Mouse (Mus musculus) thymus, postnatal 0 days (tissue): ENCODE data around the gene Perm1. TPM values are rescaled to one million over a fixed set of nuclear protein-coding genes. Genes with fewer than 3 reads are reported as not detected.
A peak's percentile ranks its signal among the peaks of the same experiment; 100 is the strongest.

ENCODE experiments used
- DNase-seq: peaks from one replicate; pipeline ENCODE4 v3.0.0-alpha.2; 2015; ENCODE audit warnings: low spot score
- polyA plus RNA-seq: library from polyadenylated mRNA; unstranded; fragments of >200 nt; fragmentation: Nextera tagmentation; extraction: Ambion mirVana; gene quantifications from 2 replicates; pipeline ENCODE4 v1.2.1, GENCODE M21; 2015

Gene Perm1
- polyA plus RNA-seq, 1 experiment from 2014 or later, result 0.96 TPM

DNA sequence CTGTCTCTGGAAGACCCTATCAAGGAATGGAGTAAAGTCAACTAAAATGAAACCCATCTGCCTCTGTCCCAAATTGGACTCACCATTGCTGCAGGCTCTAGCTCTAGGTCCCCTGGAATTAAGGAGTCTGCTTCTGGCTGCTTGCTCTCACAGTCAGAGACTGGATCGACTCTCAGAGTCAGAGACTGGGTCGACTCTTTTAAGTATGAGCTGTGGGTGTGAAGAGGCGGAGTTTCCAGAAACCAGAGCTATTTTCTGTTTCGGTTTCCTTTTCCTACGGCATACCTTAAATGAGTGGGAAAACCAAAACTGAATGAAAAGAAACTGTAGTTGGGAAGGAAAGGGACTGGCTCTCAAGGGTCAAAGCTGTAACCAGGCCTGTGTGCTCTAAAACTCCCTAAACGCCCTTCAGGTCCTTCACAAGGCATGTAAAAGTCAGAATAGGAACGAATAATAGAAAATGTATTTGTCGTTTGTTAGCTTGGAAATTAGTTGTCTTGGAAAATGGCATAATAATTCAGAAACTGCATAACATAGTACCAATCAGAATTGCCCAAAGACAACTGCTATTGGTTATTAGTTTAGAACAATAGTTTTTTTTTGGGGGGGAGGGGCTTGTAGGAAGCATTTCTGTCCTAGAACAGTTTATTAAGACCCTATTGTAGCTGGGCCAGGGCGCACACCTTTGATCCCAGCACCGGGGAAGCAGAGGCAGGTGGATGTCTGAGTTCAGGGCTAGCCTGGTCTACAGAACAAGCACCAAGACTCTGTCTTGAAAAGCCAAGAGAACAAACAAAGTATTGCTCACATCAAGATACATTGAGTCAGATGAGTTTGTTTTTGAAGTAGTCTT, 14.8 kb upstream of the Perm1 start, which contains the start of gene Isg15:
Gene Isg15, minus strand, starts transcription at position 196 of the 853 bp plus-strand sequence.
- DNase-seq, result peak; percentile 66

DNA sequence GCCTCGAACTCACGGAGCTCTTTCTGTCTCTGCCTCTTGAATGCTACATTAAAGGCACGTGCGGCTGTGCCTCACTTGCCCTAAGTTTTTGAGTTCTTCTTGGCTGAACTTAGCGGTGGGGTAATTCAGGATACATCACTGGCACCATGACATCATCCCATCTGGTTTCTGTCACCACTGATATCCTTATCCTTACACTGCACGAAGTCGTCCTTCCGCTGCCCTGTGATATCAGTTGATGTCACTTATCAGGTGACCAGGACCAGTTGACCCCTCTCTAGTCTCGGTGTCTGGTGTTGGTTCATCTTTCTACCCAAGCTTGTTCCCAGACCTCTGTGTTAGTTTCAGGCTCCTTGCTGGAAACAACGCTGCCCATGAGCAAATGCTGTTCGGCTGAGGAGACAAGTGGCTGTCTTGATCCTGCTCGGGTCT, 13.2 kb upstream of the Perm1 start:
- DNase-seq, result no peak

DNA sequence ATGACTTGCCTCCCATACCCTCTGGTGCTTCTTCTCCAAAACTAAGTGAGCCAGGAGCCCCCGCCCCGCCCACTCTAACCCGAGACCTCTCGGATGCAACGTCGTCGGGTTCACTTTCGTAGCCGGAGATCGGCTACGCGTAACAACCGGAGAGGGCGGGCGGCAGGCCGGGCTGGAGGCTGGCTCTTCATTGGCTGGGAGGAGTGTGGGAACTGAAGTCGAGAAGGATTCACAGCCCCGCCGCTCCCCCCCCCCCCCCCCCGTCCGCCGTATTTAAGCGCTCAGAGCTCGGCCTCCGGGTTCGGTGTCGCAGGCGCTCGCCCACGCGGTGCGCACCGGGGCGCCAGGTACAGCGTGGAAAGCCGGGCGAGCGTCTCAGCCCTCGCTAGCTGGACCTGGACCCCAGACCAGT, 12.7 kb upstream of the Perm1 start, which contains the start of gene AW011738:
Gene AW011738, plus strand, starts transcription at position 304 of the 412 bp plus-strand sequence.
- DNase-seq, result peak; percentile 86

- peak; percentile 56 for DNase-seq
Observed at GRCm38 (mm10) chr4:156203413-156204131, 12.1 kb upstream of the Perm1 start.

DNA sequence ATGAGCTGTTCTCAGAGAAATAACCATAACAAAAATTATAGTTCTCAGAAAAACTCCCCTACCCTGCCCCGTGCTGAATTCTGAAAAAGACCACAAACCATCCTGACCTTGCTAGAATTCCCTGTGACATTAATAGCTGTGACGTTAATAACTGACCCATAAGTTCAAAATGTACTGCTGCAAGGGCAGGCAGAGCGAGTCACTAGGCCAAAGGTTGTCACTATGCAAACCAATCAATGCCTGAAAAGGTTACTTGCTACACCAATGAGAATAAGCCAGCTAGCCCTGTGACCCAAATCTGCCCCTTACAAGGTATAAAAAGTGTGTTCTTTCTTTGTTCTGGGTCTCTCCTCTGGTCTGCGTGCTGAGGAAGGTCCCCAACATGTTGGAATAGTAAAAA, 6.8 kb upstream of the Perm1 start:
- no peak for DNase-seq

GRCm38 (mm10) chr4:156209963-156210635, 5.6 kb upstream of the Perm1 start:
- DNase-seq, result no peak

DNA sequence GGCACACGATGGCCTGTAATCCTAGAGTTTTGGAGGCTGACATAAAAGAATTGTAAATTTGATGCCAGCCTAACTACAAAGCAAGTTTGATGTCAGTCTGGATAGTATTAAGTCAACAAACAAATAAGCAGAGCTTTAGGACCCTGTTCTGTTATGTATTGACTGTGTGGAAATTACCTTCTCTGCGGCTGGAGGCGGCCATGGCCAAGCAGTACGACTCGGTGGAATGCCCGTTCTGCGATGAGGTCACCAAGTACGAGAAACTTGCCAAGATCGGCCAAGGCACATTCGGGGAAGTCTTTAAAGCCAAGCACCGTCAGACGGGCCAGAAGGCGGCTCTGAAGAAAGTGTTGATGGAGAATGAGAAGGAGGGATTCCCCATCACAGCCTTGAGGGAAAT, 2.5 kb upstream of the Perm1 start:
- no peak for DNase-seq

GRCm38 (mm10) chr4:156216196-156216595, 528 bp downstream of the Perm1 start:
- DNase-seq, result no peak

GRCm38 (mm10) chr4:156217022-156217669, 1.5 kb downstream of the Perm1 start:
- no peak for DNase-seq

GRCm38 (mm10) chr4:156217838-156218237, 2.2 kb downstream of the Perm1 start:
- no peak for DNase-seq

DNA sequence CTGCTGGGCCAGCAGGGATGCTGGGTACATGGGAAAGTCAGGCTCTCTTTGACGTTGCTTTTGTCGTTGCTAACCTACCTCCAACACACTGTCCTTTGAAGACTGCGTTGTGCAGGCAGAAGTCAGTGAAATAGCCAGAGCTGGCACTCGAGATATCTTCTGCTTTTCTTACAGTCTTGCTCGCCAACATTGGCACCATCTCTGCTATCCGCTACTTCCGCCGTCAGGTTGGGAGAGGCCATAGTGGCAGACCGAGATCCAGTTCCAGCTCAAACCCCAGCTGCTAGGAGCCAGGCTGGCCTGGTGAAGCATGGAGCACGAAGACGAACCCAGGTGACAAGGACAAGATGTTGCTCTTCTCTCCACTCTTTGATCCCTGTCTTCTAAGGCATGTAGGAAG, 4.3 kb downstream of the Perm1 start:
- DNase-seq, result no peak

GRCm38 (mm10) chr4:156224276-156224675, 8.6 kb downstream of the Perm1 start:
- DNase-seq, result no peak

- no peak for DNase-seq
Observed at GRCm38 (mm10) chr4:156227752-156228392, 12.2 kb downstream of the Perm1 start.

GRCm38 (mm10) chr4:156228393-156229024, 12.8 kb downstream of the Perm1 start:
- no peak for DNase-seq

DNA sequence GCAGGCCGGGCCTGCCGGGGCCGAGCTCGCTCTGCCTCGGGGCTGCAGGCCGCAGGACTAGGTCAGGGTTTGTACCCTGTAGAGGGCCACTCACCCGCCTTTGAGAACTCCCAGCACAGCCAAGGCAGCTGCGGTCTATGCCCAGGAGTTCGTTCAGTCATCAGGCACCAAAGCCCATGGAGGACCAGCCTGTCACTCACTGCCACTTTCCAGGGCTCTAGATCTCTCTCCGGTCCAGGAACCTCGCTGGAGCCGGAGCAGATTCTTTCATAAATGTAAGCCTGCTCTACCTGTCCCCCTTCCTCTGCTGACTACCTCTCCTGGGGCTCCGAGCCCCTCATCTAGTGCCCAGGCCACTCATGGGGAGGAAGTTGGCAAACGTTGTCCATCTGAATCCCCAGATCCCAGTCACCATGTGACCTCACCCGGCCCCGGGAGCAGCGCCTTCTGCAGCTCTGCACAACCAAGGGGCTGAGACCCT, 18.4 kb downstream of the Perm1 start:
- no peak for DNase-seq

GRCm38 (mm10) chr4:156234701-156235213, 19.1 kb downstream of the Perm1 start, which contains the start of gene Plekhn1:
Gene Plekhn1 (minus strand): TSS chr4:156234857.
- DNase-seq, result peak; percentile 74

DNA sequence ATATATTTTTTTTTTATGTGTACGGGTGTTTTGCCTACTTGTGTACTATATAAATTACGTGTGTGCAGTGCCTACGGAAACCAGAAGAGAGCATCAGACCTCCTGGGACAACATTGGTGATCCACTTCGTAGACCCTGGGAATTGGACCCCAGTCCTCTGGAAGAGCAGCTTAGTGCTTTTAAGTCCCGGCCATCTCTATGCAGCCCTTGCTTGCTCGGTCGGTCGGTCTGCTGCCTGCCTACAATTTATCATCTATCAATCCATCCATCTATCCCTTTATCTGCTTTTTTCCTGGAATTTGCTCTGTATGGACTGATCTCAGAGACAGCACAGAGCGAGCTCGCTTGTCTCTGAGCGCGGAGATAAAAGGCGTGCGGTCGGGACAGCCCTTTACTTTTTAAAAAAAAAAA, 19.7 kb downstream of the Perm1 start:
- no peak for DNase-seq

DNA sequence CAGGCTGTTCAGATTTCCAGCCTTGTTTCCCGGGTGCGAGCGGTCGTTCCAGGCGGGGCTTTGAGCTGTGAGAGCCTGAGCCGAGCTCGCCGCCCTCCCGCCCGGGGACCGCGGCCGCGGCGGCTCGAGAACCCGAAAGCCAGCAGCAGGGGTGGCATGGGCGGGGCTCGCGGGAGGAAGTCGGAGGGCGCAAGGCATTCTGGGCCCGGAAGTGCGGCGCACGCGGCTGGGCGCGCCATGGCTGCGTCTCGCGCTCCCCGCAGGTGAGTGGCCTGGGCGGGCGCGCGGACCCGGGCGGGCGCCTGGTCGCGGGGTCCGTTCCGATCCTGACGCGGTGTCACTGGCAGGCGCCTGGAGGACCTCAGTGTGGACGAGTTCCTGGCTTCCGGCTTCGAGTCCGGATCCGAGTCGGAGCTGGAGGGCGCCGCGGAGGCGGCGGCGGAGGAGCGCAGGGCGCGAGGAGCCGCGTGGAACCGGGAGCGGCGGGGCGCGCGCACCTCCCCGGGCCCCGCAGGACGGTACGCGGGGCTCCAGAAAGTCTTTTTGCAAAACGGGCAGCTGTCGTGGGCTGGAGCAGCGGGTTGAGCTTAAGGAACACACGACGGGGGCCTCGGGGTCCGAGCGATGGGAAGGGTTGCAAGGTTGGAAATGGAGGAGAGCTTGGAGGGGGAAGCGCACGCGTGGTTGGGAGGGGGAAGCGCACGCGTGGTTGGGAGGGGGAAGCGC, 20.3 kb downstream of the Perm1 start, which contains the start of gene Noc2l:
Gene Noc2l, plus strand, starts transcription at position 203 of the 726 bp plus-strand sequence.
- DNase-seq, result peak; percentile 93
